Mouse (Mus musculus) liver, embryonic 11.5 days (tissue): ENCODE measurements around the gene Slit3. TPM values are rescaled to one million over a fixed set of nuclear protein-coding genes. Genes with fewer than 3 reads are reported as not detected.

Experiments used
- ATAC-seq: fragments of 200-750 bp; cut with Nextera tagmentation; replicated peaks from 2 replicates; pipeline ENCODE4 v1.8.0; 2017; ENCODE audit warnings: moderate number of reproducible peaks, mild to moderate bottlenecking, moderate TSS enrichment, moderate library complexity; ENCODE audit not compliant: low FRiP score
- DNase-seq: peaks from one replicate; pipeline ENCODE4 v3.0.0-alpha.2; 2017; ENCODE audit warnings: low spot score
- H3K27ac ChIP-seq: fragments of 300-500 bp; sonication (generic); 2 replicates; pipeline ENCODE4 v1.5.1; 2014; ENCODE audit warnings: mild to moderate bottlenecking, low read depth, low read length, control low read depth
- H3K27me3 ChIP-seq: fragments of 300-500 bp; sonication (generic); replicated peaks from 2 replicates; pipeline ENCODE4 v1.6.1; 2014; ENCODE audit warnings: low read length, mixed read lengths; ENCODE audit not compliant: control insufficient read depth, insufficient read depth
- H3K36me3 ChIP-seq: fragments of 300-500 bp; sonication (generic); 2 replicates; pipeline ENCODE4 v1.6.1; 2014; ENCODE audit warnings: mild to moderate bottlenecking, low read length, moderate library complexity, mixed read lengths; ENCODE audit not compliant: control insufficient read depth, insufficient read depth
- H3K4me1 ChIP-seq: fragments of 300-500 bp; sonication (generic); replicated peaks from 2 replicates; pipeline ENCODE4 v1.6.1; 2014; ENCODE audit warnings: low read length, mixed read lengths; ENCODE audit not compliant: control insufficient read depth, insufficient read depth
- H3K4me2 ChIP-seq: fragments of 300-500 bp; sonication (generic); 2 replicates; pipeline ENCODE4 v1.6.1; 2014; ENCODE audit warnings: mild to moderate bottlenecking, control low read depth, moderate library complexity
- H3K4me3 ChIP-seq: fragments of 300-500 bp; sonication (generic); 2 replicates; pipeline ENCODE4 v1.5.1; 2014; ENCODE audit warnings: low read depth, low read length, control low read depth
- H3K9ac ChIP-seq: fragments of 300-500 bp; sonication (generic); 2 replicates; pipeline ENCODE4 v1.6.1; 2014; ENCODE audit warnings: low read depth, low read length, control low read depth
- H3K9me3 ChIP-seq: fragments of 300-500 bp; sonication (generic); 2 replicates; pipeline ENCODE4 v1.6.1; 2016; ENCODE audit warnings: low read length, inconsistent platforms, mixed read lengths; ENCODE audit not compliant: control insufficient read depth
- WGBS: fragments of 180-500 bp; shearing (Covaris S2); extraction: QIAGEN DNeasy Blood & Tissue Kit; methylation state at CpG from one replicate; pipeline ENCODE4 v1.1.7; 2014; 5-methylcytosine and 5-hydroxymethylcytosine counted together
- polyA plus RNA-seq: library from polyadenylated mRNA; unstranded; fragments of >200 nt; fragmentation: Nextera tagmentation; extraction: Ambion mirVana; gene quantifications from 2 replicates; pipeline ENCODE4 v1.2.1, GENCODE M21; 2014

Gene Slit3
- polyA plus RNA-seq, 1 experiment from 2014 or later: 6.8 TPM

GRCm38 (mm10) chr11:35419013-35419412, 298.0 kb downstream of the Slit3 start:
- no peak overlapping the region for H3K9ac ChIP-seq

GRCm38 (mm10) chr11:35421728-35422127, 300.7 kb downstream of the Slit3 start:
- DNase-seq: no peak
- no peak for ATAC-seq
- H3K27ac ChIP-seq: no peak overlapping the region
- no peak overlapping the region for H3K4me2 ChIP-seq
- H3K9me3 ChIP-seq: no peaks in the 10 kb centered on the region
- H3K27me3 ChIP-seq: no peaks in the 10 kb centered on the region
- no peak overlapping the region for H3K4me3 ChIP-seq
- 43% methylated on average over 4 of the region's 4 CpGs for WGBS
- no peak overlapping the region for H3K9ac ChIP-seq
- no peaks in the 10 kb centered on the region for H3K36me3 ChIP-seq
- no peaks in the 10 kb centered on the region for H3K4me1 ChIP-seq

More at GRCm38 (mm10) chr11:35419013-35419412, 298.0 kb downstream of the Slit3 start:
- ATAC-seq (no peak), DNase-seq (no peak)
- H3K9me3 ChIP-seq: no peaks in the 10 kb centered on the region
- 66% methylated on average over 5 of the region's 5 CpGs for WGBS
- H3K36me3 ChIP-seq: no peaks in the 10 kb centered on the region
- H3K27ac ChIP-seq: no peak overlapping the region
- peaks cover 2% of the 10 kb centered on the region; the same call in 1 of the 2 replicates for H3K4me1 ChIP-seq
- no peaks in the 10 kb centered on the region for H3K27me3 ChIP-seq
- H3K4me3 ChIP-seq: no peak overlapping the region
- H3K4me2 ChIP-seq: no peak overlapping the region

- no peak overlapping the region for H3K27ac ChIP-seq
- H3K4me2 ChIP-seq: no peak overlapping the region
- 51% methylated on average over 7 of the region's 7 CpGs for WGBS
- no peak overlapping the region for H3K9ac ChIP-seq
- H3K4me3 ChIP-seq: no peak overlapping the region
- no peaks in the 10 kb centered on the region for H3K4me1 ChIP-seq
- no peaks in the 10 kb centered on the region for H3K27me3 ChIP-seq
- no peaks in the 10 kb centered on the region for H3K36me3 ChIP-seq
- no peak for ATAC-seq
- H3K9me3 ChIP-seq: no peaks in the 10 kb centered on the region
- DNase-seq: no peak
These were observed 307.0 kb downstream of the Slit3 start for GRCm38 (mm10) chr11:35428036-35428435.

GRCm38 (mm10) chr11:35431130-35431529, 310.1 kb downstream of the Slit3 start:
- DNase-seq (no peak), ATAC-seq (no peak)
- no peaks in the 10 kb centered on the region for H3K9me3 ChIP-seq
- H3K9ac ChIP-seq: no peak overlapping the region
- no peak overlapping the region for H3K4me3 ChIP-seq
- H3K36me3 ChIP-seq: no peaks in the 10 kb centered on the region
- H3K4me2 ChIP-seq: no peak overlapping the region
- no peaks in the 10 kb centered on the region for H3K4me1 ChIP-seq
- no peak overlapping the region for H3K27ac ChIP-seq
- H3K27me3 ChIP-seq: no peaks in the 10 kb centered on the region
- 78% methylated on average over 8 of the region's 8 CpGs for WGBS

- DNase-seq: no peak
- H3K4me2 ChIP-seq: no peak overlapping the region
- no peak overlapping the region for H3K4me3 ChIP-seq
- H3K27me3 ChIP-seq: no peaks in the 10 kb centered on the region
- no peak overlapping the region for H3K27ac ChIP-seq
- ATAC-seq: no peak
- no peak overlapping the region for H3K9ac ChIP-seq
- H3K4me1 ChIP-seq: no peaks in the 10 kb centered on the region
- 82% methylated on average over 6 of the region's 6 CpGs for WGBS
- no peaks in the 10 kb centered on the region for H3K36me3 ChIP-seq
- no peaks in the 10 kb centered on the region for H3K9me3 ChIP-seq
These were observed 316.5 kb downstream of the Slit3 start for GRCm38 (mm10) chr11:35437510-35437909.

- H3K27me3 ChIP-seq: no peaks in the 10 kb centered on the region
- H3K4me2 ChIP-seq: no peak overlapping the region
- no peak overlapping the region for H3K27ac ChIP-seq
- ATAC-seq: no peak
- no peaks in the 10 kb centered on the region for H3K36me3 ChIP-seq
- H3K4me3 ChIP-seq: no peak overlapping the region
- H3K9ac ChIP-seq: no peak overlapping the region
- no peaks in the 10 kb centered on the region for H3K4me1 ChIP-seq
- no peak for DNase-seq
- 78% methylated on average over 11 of the region's 11 CpGs for WGBS
- no peaks in the 10 kb centered on the region for H3K9me3 ChIP-seq
These were observed 319.2 kb downstream of the Slit3 start for GRCm38 (mm10) chr11:35440186-35440585.

GRCm38 (mm10) chr11:35444489-35445100, 323.6 kb downstream of the Slit3 start:
- H3K9me3 ChIP-seq: no peaks in the 10 kb centered on the region
- no peak overlapping the region for H3K4me3 ChIP-seq
- 72% methylated on average over 6 of the region's 6 CpGs for WGBS
- ATAC-seq: no peak
- H3K36me3 ChIP-seq: no peaks in the 10 kb centered on the region
- no peak for DNase-seq
- H3K4me1 ChIP-seq: no peaks in the 10 kb centered on the region
- H3K4me2 ChIP-seq: no peak overlapping the region
- H3K27me3 ChIP-seq: no peaks in the 10 kb centered on the region
- no peak overlapping the region for H3K27ac ChIP-seq
- no peak overlapping the region for H3K9ac ChIP-seq

- WGBS: 58% methylated on average over 9 of the region's 9 CpGs
- Histone ChIP-seq H3K9me3 (no peaks in the 10 kb centered on the region), H3K9ac (no peak overlapping the region), H3K4me1 (no peaks in the 10 kb centered on the region), H3K36me3 (no peaks in the 10 kb centered on the region), H3K27me3 (no peaks in the 10 kb centered on the region), H3K4me2 (no peak overlapping the region), H3K27ac (no peak overlapping the region), H3K4me3 (no peak overlapping the region)
- ATAC-seq (no peak), DNase-seq (no peak)
These were observed 326.9 kb downstream of the Slit3 start for GRCm38 (mm10) chr11:35447951-35448350.

- DNase-seq (no peak), ATAC-seq (no peak)
- H3K9ac ChIP-seq: no peak overlapping the region
- no peak overlapping the region for H3K4me2 ChIP-seq
- no peaks in the 10 kb centered on the region for H3K36me3 ChIP-seq
- no peaks in the 10 kb centered on the region for H3K9me3 ChIP-seq
- no peak overlapping the region for H3K4me3 ChIP-seq
- no peak overlapping the region for H3K27ac ChIP-seq
- H3K4me1 ChIP-seq: no peaks in the 10 kb centered on the region
- no peaks in the 10 kb centered on the region for H3K27me3 ChIP-seq
- 86% methylated on average over 6 of the region's 6 CpGs for WGBS
These were observed 328.2 kb downstream of the Slit3 start for GRCm38 (mm10) chr11:35449199-35449598.
